Mouse (Mus musculus): Measurements from ENCODE around the gene Bcr. TPM values are rescaled to one million over a fixed set of nuclear protein-coding genes. Genes with fewer than 3 reads are reported as not detected.
"Not testable (repeated sequence)": the region's sequence is repeated elsewhere in the genome, so short reads cannot be mapped to it uniquely, and the experiment has no call there.

Bcr gene
- 100 to 1,000 TPM; 116 to 124 TPM for total RNA-seq (2021)
- long read RNA-seq, experiment 1, full-length matches to known transcripts, result 21 of 46 reads
- long read RNA-seq, experiment 1, partial matches to known transcripts, result 23 of 46 reads
- long read RNA-seq, experiment 1, other reads (novel, unspliced or antisense), result 2 of 46 reads
- long read RNA-seq, experiment 2, full-length matches to known transcripts, result 36 of 79 reads
- long read RNA-seq, experiment 2, partial matches to known transcripts, result 37 of 79 reads
- long read RNA-seq, experiment 2, other reads (novel, unspliced or antisense), result 6 of 79 reads

- peak within 1 kb of the TSS; percentile 85 for H3K4me3 ChIP-seq
- peak within 1 kb of the TSS; percentile 90 for H3K27ac ChIP-seq
- DNase-seq (ENCODE audit: low spot score in 2 of 2), result peak; percentile 71 to 74
- no peak for TF ChIP-seq CTCF (conservative IDR thresholded peaks at IDR 0.05)
Measured at GRCm38 (mm10) chr10:75060217-75060842, at the start of gene Bcr. Bcr (plus strand) TSS chr10:75060592.

GRCm38 (mm10) chr10:75010704-75011103 lies 49.7 kb upstream of the Bcr start:
- Histone ChIP-seq H3K27ac (peak overlapping the region; percentile 82), H3K4me3 (no peak overlapping the region)
- DNase-seq (ENCODE audit: low spot score in 2 of 2), result peak in 1 of 2 experiments; percentile 45
- no peak for TF ChIP-seq CTCF (conservative IDR thresholded peaks at IDR 0.05)

GRCm38 (mm10) chr10:75015465-75015864 lies 44.9 kb upstream of the Bcr start:
- TF ChIP-seq CTCF (conservative IDR thresholded peaks at IDR 0.05), result no peak
- Histone ChIP-seq H3K4me3 (no peak overlapping the region), H3K27ac (no peak overlapping the region)
- DNase-seq (ENCODE audit: low spot score in 2 of 2), result no peak

GRCm38 (mm10) chr10:75016481-75016880 lies 43.9 kb upstream of the Bcr start:
- no peak overlapping the region for H3K4me3 ChIP-seq
- H3K27ac ChIP-seq, result no peak overlapping the region
- TF ChIP-seq CTCF (conservative IDR thresholded peaks at IDR 0.05), result no peak
- no peak for DNase-seq (ENCODE audit: low spot score in 2 of 2)

- TF ChIP-seq CTCF (conservative IDR thresholded peaks at IDR 0.05), result no peak
Measured at GRCm38 (mm10) chr10:75020271-75020670, 40.1 kb upstream of the Bcr start.

GRCm38 (mm10) chr10:75021138-75021537 lies 39.3 kb upstream of the Bcr start:
- peak; percentile 97 for TF ChIP-seq CTCF (conservative IDR thresholded peaks at IDR 0.05)
- DNase-seq (ENCODE audit: low spot score in 2 of 2), result peak; percentile 62 to 90
- H3K27ac ChIP-seq, result no peak overlapping the region
- H3K4me3 ChIP-seq, result no peak overlapping the region

More at GRCm38 (mm10) chr10:75020271-75020670, 40.1 kb upstream of the Bcr start:
- Histone ChIP-seq H3K4me3 (no peak overlapping the region), H3K27ac (no peak overlapping the region)
- DNase-seq (ENCODE audit: low spot score in 2 of 2), result no peak

- no peak for DNase-seq (ENCODE audit: low spot score in 2 of 2)
- Histone ChIP-seq H3K4me3 (no peak overlapping the region), H3K27ac (no peak overlapping the region)
- no peak for TF ChIP-seq CTCF (conservative IDR thresholded peaks at IDR 0.05)
Measured at GRCm38 (mm10) chr10:75026491-75026890, 33.9 kb upstream of the Bcr start.

- no peak overlapping the region for H3K27ac ChIP-seq
- TF ChIP-seq CTCF (conservative IDR thresholded peaks at IDR 0.05), result no peak
- no peak for DNase-seq (ENCODE audit: low spot score in 2 of 2)
- no peak overlapping the region for H3K4me3 ChIP-seq
Measured at GRCm38 (mm10) chr10:75028743-75029142, 31.6 kb upstream of the Bcr start.

GRCm38 (mm10) chr10:75029677-75030076 lies 30.7 kb upstream of the Bcr start:
- DNase-seq (ENCODE audit: low spot score in 2 of 2), result no peak
- Histone ChIP-seq H3K27ac (no peak overlapping the region), H3K4me3 (no peak overlapping the region)
- TF ChIP-seq CTCF (conservative IDR thresholded peaks at IDR 0.05), result no peak

- no peak for DNase-seq (ENCODE audit: low spot score in 2 of 2)
- no peak for TF ChIP-seq CTCF (conservative IDR thresholded peaks at IDR 0.05)
- Histone ChIP-seq H3K4me3 (no peak overlapping the region), H3K27ac (no peak overlapping the region)
Measured at GRCm38 (mm10) chr10:75030234-75030633, 30.2 kb upstream of the Bcr start.

GRCm38 (mm10) chr10:75031345-75032114 lies 28.9 kb upstream of the Bcr start:
- no peak for TF ChIP-seq CTCF (conservative IDR thresholded peaks at IDR 0.05)
- Histone ChIP-seq H3K27ac (no peak overlapping the region), H3K4me3 (no peak overlapping the region)
- DNase-seq (ENCODE audit: low spot score in 2 of 2), result no peak

- peak within 1 kb of the TSS; percentile 32 for H3K4me3 ChIP-seq
- DNase-seq (ENCODE audit: low spot score in 2 of 2), result peak; percentile 84 to 87
- H3K27ac ChIP-seq, result peak within 1 kb of the TSS; percentile 72; the same call in 1 of the 2 replicates
- TF ChIP-seq CTCF (conservative IDR thresholded peaks at IDR 0.05), result no peak; the same call in 1 of the 2 replicates
Measured at GRCm38 (mm10) chr10:75032395-75032794, 28.0 kb upstream of the Bcr start, which contains the start of gene Rsph14. Rsph14 (minus strand) TSS chr10:75032586.

- TF ChIP-seq CTCF (conservative IDR thresholded peaks at IDR 0.05), result no peak
- H3K4me3 ChIP-seq, result peak within 1 kb of the TSS; percentile 54
- DNase-seq (ENCODE audit: low spot score in 2 of 2), result peak; percentile 89 to 95
- peak within 1 kb of the TSS; percentile 91 for H3K27ac ChIP-seq
Measured at GRCm38 (mm10) chr10:75036883-75037379, 23.5 kb upstream of the Bcr start, which contains the start of gene Rab36. Rab36 (plus strand) TSS chr10:75037058.

- DNase-seq (ENCODE audit: low spot score in 2 of 2); H3K4me3 ChIP-seq: not testable (repeated sequence)
Measured at GRCm38 (mm10) chr10:75042060-75042459, 18.3 kb upstream of the Bcr start.

More at GRCm38 (mm10) chr10:75042060-75042459, 18.3 kb upstream of the Bcr start:
- H3K27ac ChIP-seq, result not testable (repeated sequence)
